Mouse (Mus musculus) erythroblast, embryonic 14.5 days (primary cell): Measurements from ENCODE around the gene Gatd1.

Source experiments
- GATA1 ChIP-seq: IDR thresholded peaks from 2 replicates; pipeline ENCODE4 v1.6.1; 2012; ENCODE audit warnings: low read length, inconsistent platforms, mixed read lengths
- TAL1 ChIP-seq: IDR thresholded peaks from 3 replicates; pipeline ENCODE4 v1.6.1; 2012; ENCODE audit warnings: low read length, inconsistent platforms, mixed read lengths

DNA sequence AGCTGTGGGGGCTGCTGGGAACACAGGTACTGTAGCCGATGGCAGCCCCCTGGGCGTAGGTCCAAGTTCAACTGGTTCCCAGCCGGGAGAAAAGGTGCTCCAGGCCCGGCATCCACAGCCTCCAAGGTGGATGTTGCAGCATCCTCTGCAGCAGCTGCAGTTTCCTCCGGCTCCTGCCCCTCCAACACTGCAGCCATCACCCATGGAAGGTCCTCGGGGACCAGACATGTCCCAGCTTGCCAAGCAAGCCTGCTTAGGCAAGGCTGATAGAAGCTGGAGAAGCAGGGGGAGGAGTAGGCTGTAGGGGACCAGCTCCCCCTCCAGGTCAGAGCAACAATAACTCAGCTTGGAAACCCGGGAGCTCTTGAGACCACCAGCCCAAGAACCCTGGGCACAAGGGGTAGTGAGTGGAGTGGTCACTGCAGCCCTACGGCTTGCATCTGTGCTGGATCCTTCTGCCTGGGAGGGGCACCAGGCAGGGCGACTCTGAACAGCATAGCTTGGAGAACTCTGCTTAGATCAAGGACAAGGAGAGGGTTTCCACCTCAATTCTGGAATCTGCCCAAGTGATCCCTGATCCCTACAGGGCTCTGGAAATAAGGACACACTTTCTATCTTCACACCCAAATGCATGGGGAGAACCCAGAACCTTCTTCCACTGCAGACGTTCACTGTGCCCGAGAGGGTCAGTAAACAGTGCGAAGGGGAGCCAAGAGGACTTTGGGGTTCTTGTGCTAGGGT is 29.3 kb upstream of the Gatd1 start:
- TF ChIP-seq TAL1 (no peak), GATA1 (no peak)
